Mouse (Mus musculus): ENCODE data around the gene Hdac4. TPM values are rescaled to one million over a fixed set of nuclear protein-coding genes. Genes with fewer than 3 reads are reported as not detected.

The Hdac4 gene
- polyA plus RNA-seq, 1 experiment = 13.3 TPM

DNA sequence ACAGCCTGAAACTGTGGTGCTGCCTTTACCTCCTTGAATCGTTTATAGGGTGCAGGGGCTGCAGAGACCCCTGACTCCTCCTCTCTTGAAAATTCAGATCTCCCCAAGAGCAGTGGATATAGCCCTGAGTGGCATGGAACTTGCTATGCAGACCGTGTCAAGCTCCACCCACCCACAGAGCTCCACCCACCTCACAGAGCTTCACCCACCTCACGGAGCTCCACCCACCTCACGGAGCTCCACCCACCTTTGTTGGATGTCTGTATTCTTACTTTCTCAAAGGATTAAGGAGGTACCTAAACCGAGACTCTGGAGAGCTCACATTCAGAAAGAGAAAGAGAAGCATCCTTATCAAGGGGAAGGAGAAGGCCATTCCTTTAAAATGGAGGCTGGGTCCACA is 279.5 kb downstream of the Hdac4 start:
- Histone ChIP-seq H3K27ac (ENCODE audit: insufficient read depth, low read length) (no peak overlapping the region), H3K36me3 (ENCODE audit: control insufficient read depth, insufficient read depth, low read length) (no peaks in the 10 kb centered on the region), H3K4me1 (ENCODE audit: control insufficient read depth, insufficient read depth, insufficient read length) (no peaks in the 10 kb centered on the region), H3K27me3 (ENCODE audit: control insufficient read depth, insufficient read depth, low read length) (no peaks in the 10 kb centered on the region), H3K4me3 (ENCODE audit: extremely low read depth, insufficient read depth, insufficient read length) (no peak overlapping the region)
- 81% methylated on average over 5 of the region's 5 CpGs for WGBS
- TF ChIP-seq POLR2A (IDR thresholded peaks at IDR 0.05; ENCODE audit: low read depth, low read length) = no peak
- TF ChIP-seq CTCF (IDR thresholded peaks at IDR 0.05; ENCODE audit: extremely low read depth, insufficient read depth, insufficient read length, insufficient replicate concordance) = no peak
- DNase-seq (ENCODE audit: low read depth in 1 of 2, low spot score in 2 of 2) = no peak

DNA sequence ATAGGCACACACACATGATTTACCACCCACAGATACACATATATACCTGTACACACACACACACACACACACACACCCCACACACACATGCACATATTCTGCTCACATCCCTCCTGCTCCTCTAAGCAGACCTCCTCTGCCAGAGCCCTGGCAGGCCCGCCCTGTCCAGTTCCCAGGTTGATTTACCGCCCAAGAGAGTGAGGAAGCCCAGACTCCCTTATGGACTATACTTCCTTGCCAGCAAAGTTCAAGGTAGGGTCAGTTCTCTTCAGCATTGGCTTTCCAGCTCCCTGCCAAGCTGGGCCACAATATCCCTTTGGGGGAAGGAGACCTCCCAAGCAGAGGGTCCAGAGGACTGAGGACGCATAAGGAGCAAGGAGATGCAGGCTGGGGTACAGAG is 280.9 kb downstream of the Hdac4 start:
- H3K27me3 ChIP-seq (ENCODE audit: control insufficient read depth, insufficient read depth, low read length) = no peaks in the 10 kb centered on the region
- WGBS = 62% methylated on average over 3 of the region's 3 CpGs
- H3K4me3 ChIP-seq (ENCODE audit: extremely low read depth, insufficient read depth, insufficient read length) = no peak overlapping the region
- H3K4me1 ChIP-seq (ENCODE audit: control insufficient read depth, insufficient read depth, insufficient read length) = no peaks in the 10 kb centered on the region
- H3K27ac ChIP-seq (ENCODE audit: insufficient read depth, low read length) = no peak overlapping the region
- no peaks in the 10 kb centered on the region for H3K36me3 ChIP-seq (ENCODE audit: control insufficient read depth, insufficient read depth, low read length)
- no peak for DNase-seq (ENCODE audit: low read depth in 1 of 2, low spot score in 2 of 2)
- TF ChIP-seq POLR2A (IDR thresholded peaks at IDR 0.05; ENCODE audit: low read depth, low read length) (no peak), CTCF (IDR thresholded peaks at IDR 0.05; ENCODE audit: extremely low read depth, insufficient read depth, insufficient read length, insufficient replicate concordance) (no peak)

DNA sequence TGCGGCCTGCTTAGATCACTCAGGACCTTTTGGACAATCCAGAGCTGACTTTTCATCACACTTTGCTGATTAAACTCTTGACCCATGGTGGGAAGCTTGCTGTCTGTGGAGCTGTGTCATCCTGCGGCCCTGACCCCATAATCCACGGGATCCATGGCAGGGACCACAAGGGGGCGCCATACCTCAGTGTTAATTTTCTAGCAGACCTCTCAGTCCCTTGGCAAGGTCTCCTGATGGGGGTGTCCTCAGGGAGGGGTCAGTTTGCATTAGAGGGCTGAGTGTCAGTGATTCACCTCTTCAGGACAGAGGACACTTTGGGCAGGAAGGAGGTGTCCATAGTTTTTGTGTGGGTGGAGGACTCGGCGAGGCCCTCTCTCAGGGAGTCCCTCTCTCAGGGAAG is 281.6 kb downstream of the Hdac4 start:
- no peak overlapping the region for H3K4me3 ChIP-seq (ENCODE audit: extremely low read depth, insufficient read depth, insufficient read length)
- no peak overlapping the region for H3K27ac ChIP-seq (ENCODE audit: insufficient read depth, low read length)
- 56% methylated on average over 6 of the region's 6 CpGs for WGBS
- no peaks in the 10 kb centered on the region for H3K27me3 ChIP-seq (ENCODE audit: control insufficient read depth, insufficient read depth, low read length)
- DNase-seq (ENCODE audit: low read depth in 1 of 2, low spot score in 2 of 2) = peak in 1 of 2 experiments; percentile 18
- H3K36me3 ChIP-seq (ENCODE audit: control insufficient read depth, insufficient read depth, low read length) = no peaks in the 10 kb centered on the region
- no peaks in the 10 kb centered on the region for H3K4me1 ChIP-seq (ENCODE audit: control insufficient read depth, insufficient read depth, insufficient read length)
- TF ChIP-seq POLR2A (IDR thresholded peaks at IDR 0.05; ENCODE audit: low read depth, low read length) (no peak), CTCF (IDR thresholded peaks at IDR 0.05; ENCODE audit: extremely low read depth, insufficient read depth, insufficient read length, insufficient replicate concordance) (peak; percentile 39; the same call in 1 of the 2 replicates)

DNA sequence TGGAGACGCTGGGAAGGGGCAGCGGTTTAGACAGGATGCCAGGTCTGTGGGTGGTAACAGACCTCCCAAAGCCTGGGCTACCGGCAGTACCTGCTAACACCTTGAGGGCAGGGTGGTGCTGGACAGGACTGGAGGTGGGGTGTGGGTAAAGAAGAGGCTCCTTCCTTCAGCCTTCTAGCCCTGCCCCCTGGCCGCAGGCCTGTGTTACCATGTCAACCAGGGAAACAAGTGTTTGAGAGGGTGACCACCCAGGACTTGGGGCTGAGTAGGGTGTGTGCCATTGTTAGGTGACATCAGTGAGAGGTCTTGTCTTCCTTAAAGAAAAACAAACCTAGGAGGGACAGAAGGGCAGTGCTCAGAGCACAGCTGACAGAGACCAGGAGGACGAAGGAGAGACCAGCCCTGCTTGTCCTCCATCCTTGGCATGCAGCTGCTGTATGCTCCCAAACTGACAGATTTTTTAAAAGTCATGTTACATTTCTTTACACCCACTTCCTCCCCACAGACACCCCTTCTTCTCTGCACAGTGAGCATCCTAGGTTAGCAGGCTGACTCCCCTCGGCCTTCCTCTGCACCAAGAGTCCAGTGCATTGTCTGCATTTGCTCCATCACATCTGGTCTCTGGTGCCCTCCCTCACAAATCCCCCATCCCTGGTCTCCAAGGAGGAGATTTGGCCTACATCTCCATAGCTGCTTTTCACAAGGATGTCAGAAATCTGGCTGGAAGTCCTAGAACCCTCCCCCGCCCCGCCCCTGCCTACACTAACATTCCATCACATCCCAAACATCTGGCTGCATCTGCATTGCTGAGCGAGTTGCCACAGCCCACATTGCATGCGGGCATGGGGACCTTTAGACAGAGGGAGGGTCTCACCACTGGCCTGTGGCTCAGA is 283.0 kb downstream of the Hdac4 start:
- TF ChIP-seq POLR2A (IDR thresholded peaks at IDR 0.05; ENCODE audit: low read depth, low read length) (no peak), CTCF (IDR thresholded peaks at IDR 0.05; ENCODE audit: extremely low read depth, insufficient read depth, insufficient read length, insufficient replicate concordance) (no peak)
- Histone ChIP-seq H3K4me1 (ENCODE audit: control insufficient read depth, insufficient read depth, insufficient read length) (no peaks in the 10 kb centered on the region), H3K27me3 (ENCODE audit: control insufficient read depth, insufficient read depth, low read length) (no peaks in the 10 kb centered on the region), H3K27ac (ENCODE audit: insufficient read depth, low read length) (no peak overlapping the region), H3K4me3 (ENCODE audit: extremely low read depth, insufficient read depth, insufficient read length) (no peak overlapping the region), H3K36me3 (ENCODE audit: control insufficient read depth, insufficient read depth, low read length) (no peaks in the 10 kb centered on the region)
- 62% methylated on average over 10 of the region's 10 CpGs for WGBS
- no peak for DNase-seq (ENCODE audit: low read depth in 1 of 2, low spot score in 2 of 2)

DNA sequence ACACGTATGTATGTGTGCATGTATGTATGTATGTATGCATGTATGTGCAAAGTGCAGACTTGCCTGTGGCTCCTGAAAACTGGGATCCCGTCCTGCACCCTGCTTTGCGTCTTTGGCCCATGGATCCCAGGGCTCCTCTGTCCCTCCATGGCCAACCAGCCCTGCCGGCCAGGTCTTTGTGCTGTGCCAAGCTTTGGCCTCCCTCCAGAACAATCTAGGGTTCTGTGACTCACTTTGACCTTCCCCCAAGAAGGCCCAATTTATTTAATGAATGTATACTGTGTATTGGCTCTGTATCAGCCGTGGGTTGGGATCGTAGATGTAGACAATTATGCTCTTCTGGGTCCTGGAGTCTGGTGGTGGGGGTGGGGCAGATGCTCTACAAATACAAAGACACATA is 290.2 kb downstream of the Hdac4 start:
- no peak for TF ChIP-seq POLR2A (IDR thresholded peaks at IDR 0.05; ENCODE audit: low read depth, low read length)
- no peak for TF ChIP-seq CTCF (IDR thresholded peaks at IDR 0.05; ENCODE audit: extremely low read depth, insufficient read depth, insufficient read length, insufficient replicate concordance)
- DNase-seq (ENCODE audit: low read depth in 1 of 2, low spot score in 2 of 2) = no peak
- Histone ChIP-seq H3K27me3 (ENCODE audit: control insufficient read depth, insufficient read depth, low read length) (no peaks in the 10 kb centered on the region), H3K4me1 (ENCODE audit: control insufficient read depth, insufficient read depth, insufficient read length) (no peaks in the 10 kb centered on the region), H3K27ac (ENCODE audit: insufficient read depth, low read length) (no peak overlapping the region), H3K36me3 (ENCODE audit: control insufficient read depth, insufficient read depth, low read length) (no peaks in the 10 kb centered on the region), H3K4me3 (ENCODE audit: extremely low read depth, insufficient read depth, insufficient read length) (no peak overlapping the region)
- WGBS = 89% methylated on average over 6 of the region's 6 CpGs

DNA sequence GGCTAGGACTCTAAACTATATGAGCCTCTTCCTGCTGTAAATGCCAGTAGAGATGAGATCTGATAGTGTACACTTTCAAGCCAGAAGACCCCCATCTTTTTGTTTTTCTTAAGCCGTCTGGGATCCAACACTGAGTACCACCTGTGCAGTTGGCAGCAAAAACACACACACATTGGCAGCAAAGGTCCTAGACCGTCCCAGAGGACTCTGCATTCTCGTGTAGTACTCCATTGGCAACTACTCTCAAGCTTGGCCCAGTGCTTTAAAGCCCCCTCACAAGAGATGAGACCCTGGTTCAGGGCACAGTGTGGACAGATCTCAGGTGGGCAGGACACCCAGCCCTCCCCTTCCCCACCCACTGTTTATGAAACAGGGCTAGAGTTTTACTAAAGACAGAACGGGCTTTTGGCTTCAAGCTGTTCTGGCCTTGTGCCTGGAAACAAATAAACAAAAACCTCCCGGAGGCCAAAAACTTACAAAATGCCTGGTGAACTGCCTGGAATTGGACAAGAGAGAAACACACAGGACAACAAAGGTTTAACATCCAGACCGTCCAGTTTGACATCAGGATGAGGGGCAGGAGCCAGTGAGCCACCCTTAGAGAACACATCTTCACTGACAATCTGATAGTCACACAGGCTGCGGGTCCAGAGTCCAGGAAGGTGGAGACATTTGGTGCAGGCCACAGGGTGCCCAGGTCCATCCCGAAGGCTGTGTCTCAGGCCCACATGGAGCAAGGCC is 292.1 kb downstream of the Hdac4 start:
- DNase-seq (ENCODE audit: low read depth in 1 of 2, low spot score in 2 of 2) = no peak
- no peaks in the 10 kb centered on the region for H3K36me3 ChIP-seq (ENCODE audit: control insufficient read depth, insufficient read depth, low read length)
- H3K27me3 ChIP-seq (ENCODE audit: control insufficient read depth, insufficient read depth, low read length) = no peaks in the 10 kb centered on the region
- H3K4me3 ChIP-seq (ENCODE audit: extremely low read depth, insufficient read depth, insufficient read length) = no peak overlapping the region
- TF ChIP-seq POLR2A (IDR thresholded peaks at IDR 0.05; ENCODE audit: low read depth, low read length) (no peak), CTCF (IDR thresholded peaks at IDR 0.05; ENCODE audit: extremely low read depth, insufficient read depth, insufficient read length, insufficient replicate concordance) (no peak)
- no peaks in the 10 kb centered on the region for H3K4me1 ChIP-seq (ENCODE audit: control insufficient read depth, insufficient read depth, insufficient read length)
- 81% methylated on average over 8 of the region's 8 CpGs for WGBS
- H3K27ac ChIP-seq (ENCODE audit: insufficient read depth, low read length) = no peak overlapping the region
